Mouse (Mus musculus) embryonic facial prominence, embryonic 12.5 days (tissue): ENCODE measurements at regions not wholly inside any gene's neighbourhood (a gene's known extent, or its start where the extent isn't known, plus 50 kb on each side); places are given as distances from the start of the nearest gene placed in this dataset.
"Not testable (repeated sequence)": the region's sequence is repeated elsewhere in the genome, so short reads cannot be mapped to it uniquely, and the experiment has no call there.

ENCODE experiments used
- ATAC-seq: fragments of 200-750 bp; cut with Nextera tagmentation; 2 replicates; pipeline ENCODE4 v1.8.0; 2017; ENCODE audit not compliant: insufficient number of reproducible peaks, insufficient read depth, low FRiP score, low TSS enrichment
- H3K27ac ChIP-seq: fragments of 300-500 bp; sonication (generic); 2 replicates; pipeline ENCODE4 v1.5.1; 2016; ENCODE audit warnings: mild to moderate bottlenecking
- H3K27me3 ChIP-seq: fragments of 300-500 bp; sonication (generic); 2 replicates; pipeline ENCODE4 v1.6.1; 2016; ENCODE audit warnings: mild to moderate bottlenecking, moderate library complexity
- H3K36me3 ChIP-seq: fragments of 300-500 bp; sonication (generic); 2 replicates; pipeline ENCODE4 v1.6.1; 2016; ENCODE audit warnings: mild to moderate bottlenecking
- H3K4me1 ChIP-seq: fragments of 300-500 bp; sonication (generic); 2 replicates; pipeline ENCODE4 v1.6.1; 2016
- H3K4me2 ChIP-seq: fragments of 300-500 bp; sonication (generic); replicated peaks from 2 replicates; pipeline ENCODE4 v1.6.1; 2016; ENCODE audit warnings: mild to moderate bottlenecking, moderate library complexity
- H3K4me3 ChIP-seq: fragments of 300-500 bp; sonication (generic); 2 replicates; pipeline ENCODE4 v1.5.1; 2016; ENCODE audit warnings: mild to moderate bottlenecking
- H3K9ac ChIP-seq: fragments of 300-500 bp; sonication (generic); 2 replicates; pipeline ENCODE4 v1.6.1; 2016; ENCODE audit warnings: mild to moderate bottlenecking, moderate library complexity
- H3K9me3 ChIP-seq: fragments of 300-500 bp; sonication (generic); 2 replicates; pipeline ENCODE4 v1.6.1; 2016; ENCODE audit warnings: mild to moderate bottlenecking, moderate library complexity
- WGBS: fragments of 180-500 bp; shearing (Covaris S2); methylation state at CpG from one replicate; pipeline ENCODE4 v1.1.7; 2016; 5-methylcytosine and 5-hydroxymethylcytosine counted together

DNA sequence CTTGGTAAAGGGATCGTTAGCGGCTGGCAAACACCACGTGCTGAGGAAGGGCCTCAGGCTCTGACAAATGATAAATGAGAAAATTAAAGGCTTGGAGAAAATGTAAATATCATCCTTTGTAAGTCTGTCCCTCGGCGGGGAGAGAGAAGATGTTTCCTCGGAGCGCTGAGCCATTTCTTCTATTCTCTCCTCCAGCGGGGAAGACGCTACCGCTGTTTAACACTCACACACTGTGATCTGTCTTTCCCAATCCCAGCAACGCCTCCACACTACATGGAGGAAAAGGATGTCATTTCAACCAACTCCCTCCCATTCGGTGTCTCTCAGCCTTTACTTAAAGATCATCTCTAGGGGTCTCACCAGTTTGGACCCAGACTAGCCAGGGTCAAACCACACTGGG lies 239.0 kb downstream of the Prex1 start:
- no peak for ATAC-seq
- Histone ChIP-seq H3K27ac (no peak overlapping the region), H3K4me3 (no peak overlapping the region), H3K4me2 (no peak overlapping the region), H3K9me3 (no peaks in the 10 kb centered on the region), H3K4me1 (peaks cover 4% of the 10 kb centered on the region; the same call in 1 of the 2 replicates), H3K9ac (no peak overlapping the region), H3K36me3 (no peaks in the 10 kb centered on the region), H3K27me3 (no peaks in the 10 kb centered on the region)
- WGBS: 70% methylated on average over 12 of the region's 12 CpGs

DNA sequence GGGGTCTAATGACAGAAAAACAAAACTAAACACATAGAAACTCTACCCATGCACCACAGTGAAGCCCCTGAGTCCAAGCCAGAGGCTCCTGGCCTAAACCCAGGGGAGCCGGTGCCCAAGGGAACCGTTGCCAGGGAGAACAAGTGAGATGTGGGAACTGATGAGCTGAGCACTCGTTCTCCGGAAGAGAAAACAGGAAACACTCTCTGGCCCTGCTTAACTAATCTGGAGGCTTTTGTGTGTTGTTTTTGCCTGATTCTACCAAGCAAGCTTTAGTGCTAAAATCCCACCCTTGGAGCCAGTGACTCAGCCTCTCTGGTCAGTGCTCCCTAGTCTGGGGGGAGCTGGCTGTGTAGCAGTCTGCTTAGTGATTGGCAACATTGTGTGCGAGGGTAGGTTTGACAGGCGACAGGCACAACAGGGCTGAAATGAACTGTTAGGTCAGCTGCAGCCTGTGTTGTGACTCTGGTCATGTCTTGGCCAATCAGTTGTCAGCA lies 242.3 kb downstream of the Prex1 start:
- H3K9me3 ChIP-seq: no peaks in the 10 kb centered on the region
- WGBS: 54% methylated on average over 6 of the region's 6 CpGs
- H3K4me2 ChIP-seq: no peak overlapping the region
- H3K27me3 ChIP-seq: no peaks in the 10 kb centered on the region
- H3K27ac ChIP-seq: no peak overlapping the region
- no peaks in the 10 kb centered on the region for H3K36me3 ChIP-seq
- no peaks in the 10 kb centered on the region for H3K4me1 ChIP-seq
- no peak for ATAC-seq
- no peak overlapping the region for H3K9ac ChIP-seq
- H3K4me3 ChIP-seq: no peak overlapping the region

DNA sequence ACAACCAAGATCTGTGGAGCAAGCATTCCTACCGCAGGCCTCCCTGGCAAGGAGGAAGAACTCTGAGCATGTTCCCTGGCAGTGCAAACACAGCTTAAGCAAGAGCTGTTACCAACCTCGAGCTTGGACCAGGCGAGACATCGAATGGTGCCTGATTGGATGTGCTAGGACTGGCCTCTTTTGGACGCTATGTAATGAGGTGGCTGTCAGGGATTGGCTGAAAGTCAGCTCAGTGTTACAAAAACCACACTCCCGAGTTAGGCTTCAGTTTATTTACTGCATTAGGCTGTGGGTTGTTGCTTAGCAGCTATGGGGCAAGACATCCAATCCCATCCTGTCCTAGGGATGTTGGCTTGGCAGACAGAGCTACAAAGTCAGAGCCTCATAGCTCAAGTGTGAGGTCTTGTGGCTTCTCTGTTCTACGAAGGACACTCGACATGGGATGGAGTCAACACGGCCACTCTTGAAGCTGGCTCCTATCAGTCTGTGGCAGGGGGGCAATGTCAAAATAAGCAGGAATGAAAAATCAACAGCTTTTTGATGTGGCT lies 244.5 kb downstream of the Prex1 start:
- WGBS: 85% methylated on average over 9 of the region's 9 CpGs
- no peak overlapping the region for H3K4me3 ChIP-seq
- no peaks in the 10 kb centered on the region for H3K27me3 ChIP-seq
- no peaks in the 10 kb centered on the region for H3K4me1 ChIP-seq
- H3K9ac ChIP-seq: no peak overlapping the region
- H3K36me3 ChIP-seq: no peaks in the 10 kb centered on the region
- no peaks in the 10 kb centered on the region for H3K9me3 ChIP-seq
- no peak for ATAC-seq
- no peak overlapping the region for H3K4me2 ChIP-seq
- no peak overlapping the region for H3K27ac ChIP-seq

DNA sequence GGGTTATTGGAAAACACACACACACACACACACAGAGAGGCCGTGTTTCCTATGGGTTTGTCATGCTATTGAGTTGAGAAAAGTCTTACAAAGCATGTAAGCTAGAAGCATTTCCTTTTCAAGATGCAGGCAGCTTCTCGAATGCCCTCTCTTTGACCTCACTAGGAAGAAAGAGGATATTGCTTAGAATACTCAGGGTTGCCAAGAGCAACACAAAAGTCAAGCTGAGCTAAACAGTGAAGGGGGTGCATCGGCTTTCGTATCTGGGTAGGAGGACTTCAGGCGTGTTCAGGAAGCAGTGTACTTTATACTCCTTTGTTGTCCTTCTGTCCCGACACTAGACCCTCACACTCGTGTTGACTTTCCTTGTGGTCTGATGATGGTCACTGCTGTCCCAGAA lies 246.5 kb downstream of the Prex1 start:
- no peak for ATAC-seq
- Histone ChIP-seq H3K27me3 (no peaks in the 10 kb centered on the region), H3K36me3 (no peaks in the 10 kb centered on the region), H3K4me1 (no peaks in the 10 kb centered on the region), H3K9ac (no peak overlapping the region), H3K4me2 (no peak overlapping the region), H3K9me3 (no peaks in the 10 kb centered on the region), H3K27ac (no peak overlapping the region), H3K4me3 (no peak overlapping the region)
- 63% methylated on average over 7 of the region's 7 CpGs for WGBS

DNA sequence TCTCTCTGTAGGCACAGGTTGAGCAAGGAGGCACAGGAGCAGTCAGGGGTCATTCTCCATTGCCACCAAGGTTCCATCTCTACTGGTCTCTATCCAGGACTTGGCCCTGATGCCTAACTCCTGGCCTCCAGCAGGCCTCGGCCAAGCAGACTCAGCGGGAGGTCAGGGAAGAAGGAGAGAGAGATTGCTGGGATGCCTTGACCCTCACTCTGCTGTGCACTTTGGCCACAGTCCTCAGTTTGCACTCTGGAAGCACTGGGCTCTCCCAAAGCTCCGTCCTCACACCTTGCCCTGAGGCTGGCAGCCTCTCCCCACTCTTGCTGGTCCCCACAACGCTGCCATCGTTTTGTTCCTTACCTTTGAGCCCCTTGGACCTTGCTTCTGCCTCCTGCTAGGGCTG lies 248.1 kb downstream of the Prex1 start:
- Histone ChIP-seq H3K36me3 (no peaks in the 10 kb centered on the region), H3K4me2 (no peak overlapping the region), H3K9me3 (no peaks in the 10 kb centered on the region), H3K9ac (no peak overlapping the region), H3K27ac (no peak overlapping the region), H3K27me3 (no peaks in the 10 kb centered on the region), H3K4me3 (no peak overlapping the region), H3K4me1 (peaks cover 4% of the 10 kb centered on the region)
- ATAC-seq: no peak
- WGBS: 77% methylated on average over 5 of the region's 5 CpGs

DNA sequence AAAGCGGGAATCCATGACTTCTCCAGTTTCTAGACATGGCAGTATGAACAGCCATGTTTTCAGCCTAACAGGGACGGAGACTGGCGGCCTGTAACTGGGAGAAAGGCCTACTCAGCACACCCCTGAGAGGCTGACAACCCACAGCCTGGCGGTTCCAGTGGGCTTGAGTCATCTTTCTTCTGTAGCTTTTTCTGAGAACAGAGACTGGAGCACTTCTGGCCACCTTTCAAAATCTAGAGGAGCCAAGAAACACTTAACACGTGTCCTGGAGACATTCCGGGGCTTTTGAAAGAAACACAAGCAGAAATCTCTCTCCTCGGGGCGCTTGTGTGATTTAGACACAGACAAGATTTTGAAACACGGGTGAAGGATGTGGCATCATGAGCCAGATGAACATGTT lies 250.1 kb downstream of the Prex1 start:
- Histone ChIP-seq H3K4me3 (no peak overlapping the region), H3K36me3 (no peaks in the 10 kb centered on the region), H3K4me1 (peaks cover 22% of the 10 kb centered on the region), H3K9ac (no peak overlapping the region), H3K27ac (no peak overlapping the region), H3K27me3 (no peaks in the 10 kb centered on the region), H3K9me3 (no peaks in the 10 kb centered on the region), H3K4me2 (no peak overlapping the region)
- no peak for ATAC-seq
- 86% methylated on average over 9 of the region's 9 CpGs for WGBS

DNA sequence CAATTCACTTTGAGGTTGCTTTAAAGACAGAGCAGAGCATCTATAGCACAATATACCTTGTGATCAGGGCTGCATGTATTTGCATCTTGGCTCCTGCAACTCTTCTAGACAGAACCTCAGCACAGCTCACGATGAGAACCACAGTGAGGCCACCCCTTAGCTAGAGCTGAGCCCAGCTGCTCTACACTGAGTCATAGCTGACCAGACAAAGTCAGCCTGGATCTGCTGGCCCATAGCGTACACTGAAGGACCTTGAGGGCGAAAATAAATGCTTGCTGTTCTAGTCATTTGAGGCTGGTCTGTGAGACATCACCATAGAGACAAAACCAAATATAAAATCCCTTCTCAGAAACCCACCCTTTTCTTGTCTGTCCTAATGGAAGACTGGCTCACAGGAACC lies 251.7 kb downstream of the Prex1 start:
- Histone ChIP-seq H3K4me2 (no peak overlapping the region), H3K4me1 (peaks cover 33% of the 10 kb centered on the region), H3K27ac (peak overlapping the region; percentile 48; the same call in 1 of the 2 replicates), H3K36me3 (no peaks in the 10 kb centered on the region), H3K4me3 (no peak overlapping the region), H3K27me3 (no peaks in the 10 kb centered on the region), H3K9ac (no peak overlapping the region), H3K9me3 (no peaks in the 10 kb centered on the region)
- 87% methylated on average over 3 of the region's 3 CpGs for WGBS
- ATAC-seq: no peak

DNA sequence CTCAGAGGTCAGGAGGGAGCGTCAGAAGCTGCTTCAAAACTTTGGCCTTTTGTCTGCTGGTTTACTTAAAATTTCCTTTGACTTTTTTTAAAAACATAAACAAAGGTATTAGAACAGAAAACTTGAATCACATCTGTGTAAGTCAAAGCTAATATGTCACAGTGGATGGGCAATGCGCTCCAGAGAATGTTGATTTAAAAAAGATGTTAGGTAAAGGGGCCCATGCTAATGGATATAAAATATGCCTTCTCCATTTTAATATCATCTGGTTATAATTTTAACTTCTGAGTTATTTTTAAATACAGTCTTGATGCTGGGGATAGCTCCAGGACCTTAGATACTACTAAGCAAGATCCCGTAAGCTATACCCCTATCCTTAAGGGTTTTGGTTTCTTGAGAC lies 252.5 kb downstream of the Prex1 start:
- peak; percentile 33; the same call in 1 of the 2 replicates for ATAC-seq
- Histone ChIP-seq H3K27me3 (no peaks in the 10 kb centered on the region), H3K4me3 (no peak overlapping the region), H3K4me1 (peaks cover 33% of the 10 kb centered on the region), H3K27ac (peak overlapping the region; percentile 83), H3K9me3 (no peaks in the 10 kb centered on the region), H3K9ac (no peak overlapping the region), H3K36me3 (no peaks in the 10 kb centered on the region), H3K4me2 (no peak overlapping the region)
- 33% methylated on average over 3 of the region's 3 CpGs for WGBS

DNA sequence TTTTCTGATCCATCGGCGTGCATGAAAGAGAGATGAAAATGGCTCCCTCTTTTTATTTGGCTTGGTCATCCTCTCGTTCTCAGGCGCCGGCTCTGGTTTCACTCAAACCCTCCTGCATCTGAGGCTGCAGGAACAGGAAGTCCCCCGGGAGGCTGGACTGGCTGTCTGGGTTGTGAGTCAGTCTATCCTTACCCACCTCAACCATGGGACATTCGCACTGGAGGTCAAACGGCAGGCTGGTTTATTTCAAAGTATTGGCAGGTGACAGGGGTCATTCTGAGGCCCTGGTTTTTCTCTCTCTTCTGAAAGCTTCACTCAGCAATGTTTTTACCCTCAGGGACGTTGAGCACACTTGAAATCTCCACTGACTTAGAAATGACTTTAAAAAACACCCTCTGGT lies 253.7 kb downstream of the Prex1 start:
- H3K4me2 ChIP-seq: no peak overlapping the region

DNA sequence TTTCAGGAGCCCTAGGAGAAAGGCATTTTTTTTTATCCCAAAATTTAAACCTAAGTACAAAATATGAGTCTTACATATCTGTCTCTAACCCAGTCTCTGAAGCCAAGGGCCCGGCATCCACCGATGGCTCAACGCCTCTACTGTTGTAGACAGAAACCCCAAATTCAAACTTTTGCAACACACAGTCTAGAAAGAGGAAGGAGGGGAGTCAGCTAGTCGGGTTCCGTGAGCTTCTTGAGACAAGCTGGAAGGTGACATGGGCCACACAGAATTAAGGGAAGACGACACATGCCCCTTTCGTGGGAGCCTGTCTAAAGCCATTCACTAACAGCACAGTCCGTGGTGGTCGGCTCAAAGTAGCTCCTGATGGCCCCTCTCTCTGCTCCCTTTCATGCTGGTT lies 254.7 kb downstream of the Prex1 start:
- H3K9me3 ChIP-seq: no peaks in the 10 kb centered on the region
- ATAC-seq: no peak
- no peak overlapping the region for H3K9ac ChIP-seq
- H3K27me3 ChIP-seq: no peaks in the 10 kb centered on the region
- peaks cover 35% of the 10 kb centered on the region for H3K4me1 ChIP-seq
- H3K27ac ChIP-seq: peak overlapping the region; percentile 83
- no peak overlapping the region for H3K4me3 ChIP-seq
- no peaks in the 10 kb centered on the region for H3K36me3 ChIP-seq
- no peak overlapping the region for H3K4me2 ChIP-seq
- WGBS: 70% methylated on average over 9 of the region's 9 CpGs

More for the DNA sequence above, 253.7 kb downstream of the Prex1 start:
- Histone ChIP-seq H3K27me3 (no peaks in the 10 kb centered on the region), H3K27ac (peak overlapping the region; percentile 83), H3K4me3 (no peak overlapping the region), H3K9ac (no peak overlapping the region), H3K9me3 (no peaks in the 10 kb centered on the region), H3K4me1 (peaks cover 33% of the 10 kb centered on the region), H3K36me3 (no peaks in the 10 kb centered on the region)
- ATAC-seq: no peak
- 17% methylated on average over 9 of the region's 9 CpGs for WGBS

DNA sequence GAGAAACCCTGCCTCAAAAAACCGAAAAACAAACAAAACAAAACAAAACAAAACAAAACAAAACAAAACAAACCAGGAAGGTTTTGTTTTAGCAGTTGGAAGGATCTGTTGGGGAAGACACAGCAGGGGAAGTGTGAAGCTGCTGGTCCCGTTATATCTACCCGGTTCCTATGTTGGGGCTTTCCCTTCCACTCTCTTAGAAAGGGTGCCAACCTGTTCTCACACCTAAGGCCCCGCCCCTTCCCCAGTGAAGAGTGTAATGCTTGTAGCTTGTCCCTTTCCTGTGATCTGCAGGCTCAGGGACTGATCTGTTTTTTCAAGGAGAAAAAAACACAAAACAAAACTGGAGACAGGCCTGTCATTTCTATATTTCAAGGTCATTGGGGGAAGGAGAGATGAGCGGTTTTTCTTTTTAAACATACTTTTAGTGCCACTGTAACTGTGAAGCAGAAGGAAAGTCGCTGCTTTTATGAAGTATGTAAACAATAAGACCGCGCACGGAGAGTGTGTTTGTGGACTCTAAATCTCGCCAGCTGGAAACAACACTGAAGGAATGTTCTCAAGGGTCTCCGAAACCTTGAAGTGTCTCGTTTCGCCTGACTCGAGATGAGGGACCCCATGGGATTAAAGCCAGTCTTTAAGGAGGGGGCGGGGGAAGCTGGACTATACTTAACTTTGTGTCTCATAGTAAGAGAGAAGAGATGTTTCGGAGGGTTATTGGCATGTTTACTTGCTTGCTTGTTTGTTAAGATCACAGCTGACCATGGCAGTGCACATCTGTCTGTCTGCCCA lies 256.1 kb downstream of the Prex1 start:
- WGBS: 40% methylated on average over 16 of the region's 16 CpGs
- H3K27me3 ChIP-seq: no peaks in the 10 kb centered on the region
- no peaks in the 10 kb centered on the region for H3K36me3 ChIP-seq
- peaks cover 35% of the 10 kb centered on the region for H3K4me1 ChIP-seq
- H3K27ac ChIP-seq: peak overlapping the region; percentile 73
- no peaks in the 10 kb centered on the region for H3K9me3 ChIP-seq
- no peak for ATAC-seq
- no peak overlapping the region for H3K4me3 ChIP-seq
- H3K4me2 ChIP-seq: no peak overlapping the region
- no peak overlapping the region for H3K9ac ChIP-seq

DNA sequence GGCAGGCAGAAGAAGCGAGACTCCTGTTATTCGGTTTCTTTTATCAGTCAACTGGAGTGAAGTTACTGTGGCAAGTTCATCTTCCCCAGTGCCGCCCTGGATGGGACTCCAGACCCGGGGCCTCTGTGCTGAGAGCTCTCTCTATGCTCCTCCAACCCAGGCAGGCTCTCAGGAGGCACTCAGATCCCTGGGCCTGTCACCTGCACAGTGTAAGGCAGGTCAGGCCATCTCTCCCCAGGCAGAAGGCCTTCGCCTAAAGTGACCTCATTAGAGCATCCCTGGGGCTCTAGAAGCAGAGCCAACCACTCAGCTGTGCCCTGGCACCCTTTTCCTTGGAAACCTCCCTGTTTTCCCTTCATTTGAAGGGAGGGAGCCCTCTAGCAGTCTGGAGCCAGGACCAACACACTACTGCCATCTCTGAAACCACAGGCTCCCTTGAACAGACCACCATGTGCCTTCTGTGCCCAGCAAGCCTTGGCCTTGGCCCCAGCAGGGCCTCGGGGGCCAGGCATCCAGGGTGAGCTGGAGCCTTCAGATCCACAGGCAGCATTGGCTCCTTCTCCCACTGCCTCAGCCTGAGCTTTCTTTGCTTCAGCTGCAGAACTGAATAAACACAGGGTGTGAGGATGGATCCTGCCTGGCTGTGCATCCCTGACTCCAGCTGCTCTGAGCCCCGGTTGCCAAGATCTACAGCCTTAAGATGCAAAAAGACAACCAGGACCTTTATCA lies 259.3 kb downstream of the Prex1 start:
- not testable (repeated sequence) for H3K9me3 ChIP-seq, H3K36me3 ChIP-seq, H3K4me2 ChIP-seq, ATAC-seq, H3K27me3 ChIP-seq, H3K4me3 ChIP-seq, H3K9ac ChIP-seq
- 0 out of 2 replicates have a peak overlapping the region, but pooled peaks have one; percentile 36 for H3K27ac ChIP-seq
- H3K4me1 ChIP-seq: peaks cover 28% of the 10 kb centered on the region
- 50% methylated on average over 2 of the region's 7 CpGs for WGBS
